Mouse (Mus musculus) CH12.LX (cell line): ENCODE data around the gene Brd2. TPM values are rescaled to one million over a fixed set of nuclear protein-coding genes. Genes with fewer than 3 reads are reported as not detected.

Experiments
- DNase-seq: peaks from one replicate; pipeline ENCODE4 v3.0.0-alpha.2; 2013; ENCODE audit errors: extremely low read depth
- H3K27ac ChIP-seq: 2 replicates; pipeline ENCODE4 v1.5.1; 2012; ENCODE audit warnings: low read depth, mild to moderate bottlenecking, control low read depth, moderate library complexity; ENCODE audit not compliant: insufficient read depth
- H3K27me3 ChIP-seq: replicated peaks from 2 replicates; pipeline ENCODE3; 2012; ENCODE audit warnings: inconsistent platforms
- H3K36me3 ChIP-seq, 2 experiments: replicated peaks in 1 of 2; 2 replicates each; pipeline versions ENCODE3 to v1.6.1; 2012; ENCODE audit warnings: inconsistent platforms in 1 of 2, low read length in 1 of 2, mild to moderate bottlenecking in 1 of 2, mixed read lengths in 1 of 2, moderate library complexity in 1 of 2; ENCODE audit not compliant: control insufficient read depth in 1 of 2, insufficient read depth in 1 of 2
- H3K4me1 ChIP-seq, 2 experiments: 2 replicates each; pipeline ENCODE4 v1.6.1; 2012; ENCODE audit warnings: inconsistent platforms in 1 of 2, moderate library complexity in 1 of 2; ENCODE audit not compliant: insufficient read depth in 2 of 2, control insufficient read depth in 1 of 2
- H3K4me2 ChIP-seq: 2 replicates; pipeline ENCODE4 v1.6.1; 2012; ENCODE audit warnings: low read depth, mild to moderate bottlenecking, control low read depth; ENCODE audit not compliant: poor library complexity, insufficient read depth, severe bottlenecking
- H3K4me3 ChIP-seq, 3 experiments: fragments of 150-350 bp in 1 of 3; sonication (generic) in 1 of 3; replicated peaks in 1 of 3; 2 replicates each; pipeline versions ENCODE3 to v1.5.1; 2011 to 2012; ENCODE audit warnings: low read depth in 2 of 3, low read length in 2 of 3, mild to moderate bottlenecking in 2 of 3, moderate library complexity in 2 of 3, control low read depth in 1 of 3, improper control_type of control experiment in 1 of 3, inconsistent platforms in 1 of 3, mixed read lengths in 1 of 3; ENCODE audit not compliant: poor library complexity in 1 of 3
- H3K79me2 ChIP-seq: replicated peaks from 2 replicates; pipeline ENCODE4 v1.6.1; 2012; ENCODE audit warnings: mild to moderate bottlenecking, moderate library complexity; ENCODE audit not compliant: control insufficient read depth, poor library complexity, insufficient read depth, severe bottlenecking; ENCODE audit errors: extremely low read depth
- H3K9ac ChIP-seq: 2 replicates; pipeline ENCODE4 v1.6.1; 2012; ENCODE audit warnings: low read depth, mild to moderate bottlenecking, control low read depth, moderate library complexity; ENCODE audit not compliant: insufficient read depth
- H3K9me3 ChIP-seq: replicated peaks from 2 replicates; pipeline ENCODE3; 2012; ENCODE audit warnings: low read length, inconsistent platforms, mixed read lengths
- BHLHE40 ChIP-seq: IDR thresholded peaks from 2 replicates; pipeline ENCODE4 v1.6.1; 2011; ENCODE audit warnings: mild to moderate bottlenecking, low read depth, low read length, improper control_type of control experiment
- CHD1 ChIP-seq: IDR thresholded peaks from 2 replicates; pipeline ENCODE4 v1.6.1; 2012; ENCODE audit warnings: low read depth, low read length, improper control_type of control experiment, inconsistent platforms
- CHD2 ChIP-seq: IDR thresholded peaks from 2 replicates; pipeline ENCODE4 v1.6.1; 2011; ENCODE audit warnings: low read length, improper control_type of control experiment
- CTCF ChIP-seq, 2 experiments: IDR thresholded peaks in 1 of 2; conservative IDR thresholded peaks in 1 of 2; 2 replicates each; pipeline ENCODE4 v1.5.1; 2011 to 2012; ENCODE audit warnings: low read depth in 2 of 2, low read length in 2 of 2, improper control_type of control experiment in 1 of 2, inconsistent platforms in 1 of 2, mild to moderate bottlenecking in 1 of 2, moderate library complexity in 1 of 2
- E2F4 ChIP-seq: IDR thresholded peaks from 2 replicates; pipeline ENCODE4 v1.6.1; 2011; ENCODE audit warnings: low read depth, low read length, improper control_type of control experiment; ENCODE audit not compliant: insufficient replicate concordance
- ELF1 ChIP-seq: IDR thresholded peaks from 2 replicates; pipeline ENCODE4 v1.6.1; 2014; ENCODE audit warnings: low read depth, mild to moderate bottlenecking, inconsistent platforms, low read length, improper control_type of control experiment
- EP300 ChIP-seq: IDR thresholded peaks from 2 replicates; pipeline ENCODE4 v1.6.1; 2011; ENCODE audit warnings: low read length, improper control_type of control experiment
- ETS1 ChIP-seq: conservative IDR thresholded peaks from 2 replicates; pipeline ENCODE4 v1.6.1; 2012; ENCODE audit warnings: low read depth, mild to moderate bottlenecking, inconsistent platforms, low read length, improper control_type of control experiment, moderate library complexity
- GABPA ChIP-seq: IDR thresholded peaks from 2 replicates; pipeline ENCODE4 v1.6.1; 2012; ENCODE audit warnings: low read depth, low read length, improper control_type of control experiment, inconsistent platforms; ENCODE audit not compliant: insufficient replicate concordance
- HCFC1 ChIP-seq: IDR thresholded peaks from 2 replicates; pipeline ENCODE4 v1.6.1; 2012; ENCODE audit warnings: low read depth, mild to moderate bottlenecking, inconsistent platforms, low read length, improper control_type of control experiment
- IRF4 ChIP-seq: IDR thresholded peaks from 2 replicates; pipeline ENCODE4 v1.6.1; 2014; ENCODE audit warnings: low read depth, mild to moderate bottlenecking, inconsistent platforms, low read length, improper control_type of control experiment
- JUN ChIP-seq: IDR thresholded peaks from 2 replicates; pipeline ENCODE4 v1.6.1; 2011; ENCODE audit warnings: low read depth, mild to moderate bottlenecking, low read length, improper control_type of control experiment, moderate library complexity; ENCODE audit not compliant: insufficient read depth
- JUND ChIP-seq: conservative IDR thresholded peaks from 2 replicates; pipeline ENCODE4 v1.6.1; 2011; ENCODE audit warnings: low read depth, low read length, improper control_type of control experiment
- KAT2A ChIP-seq: IDR thresholded peaks from 2 replicates; pipeline ENCODE4 v1.6.1; 2012; ENCODE audit warnings: low read length, improper control_type of control experiment, inconsistent platforms; ENCODE audit not compliant: insufficient replicate concordance
- MAFK ChIP-seq: IDR thresholded peaks from 2 replicates; pipeline ENCODE4 v1.6.1; 2011; ENCODE audit warnings: low read length, improper control_type of control experiment; ENCODE audit not compliant: insufficient replicate concordance
- MAX ChIP-seq: IDR thresholded peaks from 2 replicates; pipeline ENCODE4 v1.6.1; 2011; ENCODE audit warnings: low read length, improper control_type of control experiment
- MAZ ChIP-seq: IDR thresholded peaks from 2 replicates; pipeline ENCODE4 v1.6.1; 2012; ENCODE audit warnings: low read depth, mild to moderate bottlenecking, inconsistent platforms, low read length, improper control_type of control experiment, moderate library complexity
- MEF2A ChIP-seq: IDR thresholded peaks from 2 replicates; pipeline ENCODE4 v1.6.1; 2014; ENCODE audit warnings: low read depth, mild to moderate bottlenecking, inconsistent platforms, low read length, improper control_type of control experiment, borderline replicate concordance
- MXI1 ChIP-seq: IDR thresholded peaks from 2 replicates; pipeline ENCODE4 v1.6.1; 2011; ENCODE audit warnings: mild to moderate bottlenecking, low read depth, low read length, improper control_type of control experiment
- MYC ChIP-seq: IDR thresholded peaks from 2 replicates; pipeline ENCODE4 v1.6.1; 2011; ENCODE audit warnings: low read depth, mild to moderate bottlenecking, improper control_type of control experiment, low read length
- NELFE ChIP-seq: IDR thresholded peaks from 2 replicates; pipeline ENCODE4 v1.6.1; 2011; ENCODE audit warnings: low read depth, low read length, improper control_type of control experiment
- NRF1 ChIP-seq: IDR thresholded peaks from 2 replicates; pipeline ENCODE4 v1.6.1; 2014; ENCODE audit warnings: low read depth, mild to moderate bottlenecking, inconsistent platforms, low read length, improper control_type of control experiment, moderate library complexity
- PAX5 ChIP-seq: IDR thresholded peaks from 2 replicates; pipeline ENCODE4 v1.6.1; 2012; ENCODE audit warnings: low read length, inconsistent platforms, mixed read lengths
- POLR2A ChIP-seq: IDR thresholded peaks from 2 replicates; pipeline ENCODE4 v1.6.1; 2011; ENCODE audit warnings: low read depth, mild to moderate bottlenecking, improper control_type of control experiment, low read length
- POLR2AphosphoS2 ChIP-seq: IDR thresholded peaks from 2 replicates; pipeline ENCODE4 v1.6.1; 2011; ENCODE audit warnings: low read depth, low read length, improper control_type of control experiment
- RAD21 ChIP-seq: IDR thresholded peaks from 2 replicates; pipeline ENCODE4 v1.6.1; 2011; ENCODE audit warnings: low read depth, mild to moderate bottlenecking, low read length, improper control_type of control experiment, moderate library complexity
- RCOR1 ChIP-seq: conservative IDR thresholded peaks from 2 replicates; pipeline ENCODE4 v1.6.1; 2012; ENCODE audit warnings: low read depth, mild to moderate bottlenecking, inconsistent platforms, low read length, improper control_type of control experiment
- SIN3A ChIP-seq: IDR thresholded peaks from 2 replicates; pipeline ENCODE4 v1.6.1; 2012; ENCODE audit warnings: low read length, improper control_type of control experiment, inconsistent platforms
- SMC3 ChIP-seq: IDR thresholded peaks from 2 replicates; pipeline ENCODE4 v1.6.1; 2011; ENCODE audit warnings: low read depth, low read length, improper control_type of control experiment
- TBP ChIP-seq: conservative IDR thresholded peaks from 2 replicates; pipeline ENCODE4 v1.6.1; 2011; ENCODE audit warnings: low read depth, low read length, improper control_type of control experiment
- TCF12 ChIP-seq: IDR thresholded peaks from 2 replicates; pipeline ENCODE4 v1.6.1; 2014; ENCODE audit warnings: low read depth, mild to moderate bottlenecking, inconsistent platforms, low read length, improper control_type of control experiment
- UBTF ChIP-seq: IDR thresholded peaks from 2 replicates; pipeline ENCODE4 v1.6.1; 2012; ENCODE audit warnings: low read depth, mild to moderate bottlenecking, inconsistent platforms, low read length, improper control_type of control experiment, moderate library complexity
- USF1 ChIP-seq: IDR thresholded peaks from 2 replicates; pipeline ENCODE4 v1.6.1; 2014; ENCODE audit warnings: low read depth, mild to moderate bottlenecking, inconsistent platforms, low read length, improper control_type of control experiment
- USF2 ChIP-seq: conservative IDR thresholded peaks from 2 replicates; pipeline ENCODE4 v1.6.1; 2011; ENCODE audit warnings: low read depth, low read length, improper control_type of control experiment
- ZC3H11A ChIP-seq: IDR thresholded peaks from 2 replicates; pipeline ENCODE4 v1.6.1; 2012; ENCODE audit warnings: low read depth, mild to moderate bottlenecking, inconsistent platforms, low read length, improper control_type of control experiment
- ZKSCAN1 ChIP-seq: IDR thresholded peaks from 2 replicates; pipeline ENCODE4 v1.6.1; 2012; ENCODE audit warnings: low read depth, inconsistent platforms, low read length, improper control_type of control experiment, borderline replicate concordance
- ZMIZ1 ChIP-seq: IDR thresholded peaks from 2 replicates; pipeline ENCODE4 v1.6.1; 2012; ENCODE audit warnings: low read depth, mild to moderate bottlenecking, inconsistent platforms, low read length, improper control_type of control experiment
- ZNF384 ChIP-seq: IDR thresholded peaks from 2 replicates; pipeline ENCODE4 v1.6.1; 2012; ENCODE audit warnings: low read depth, low read length, improper control_type of control experiment, inconsistent platforms
- dilution Hi-C: fragments of 300-500 bp; cut with MboI; formaldehyde crosslinking; loops from 2 replicates; pipeline ENCODE4 v1.14.3; 2020; ENCODE audit warnings: low sequenced_read_pairs; ENCODE audit not compliant: extremely low pct_unique_long_range_greater_than_20kb, extremely low pct_ligation_motif_present
- in situ Hi-C: fragments of 300-500 bp; cut with MboI; formaldehyde crosslinking; loops from 3 replicates; pipeline ENCODE4 v1.14.3; 2019; ENCODE audit warnings: low sequenced_read_pairs, low pct_ligation_motif_present, low pct_unique_long_range_greater_than_20kb, mixed read lengths
- polyA plus RNA-seq: library from polyadenylated mRNA; unstranded; fragments of >175 nt; gene quantifications from 2 replicates; pipeline ENCODE4 v1.2.1, GENCODE M21; 2012; ENCODE audit warnings: low read depth; ENCODE audit not compliant: insufficient read length
- total RNA-seq, 2 experiments: library from RNA; depleted of rRNA; stranded (reverse); fragments of 300-350 nt in 1 of 2; fragments of >200 nt in 1 of 2; gene quantifications; 2 replicates each; pipeline ENCODE4 v1.2.3; 2012 to 2014

The Brd2 gene
- total and polyA plus RNA-seq, 3 experiments: 101 to 247 (median 141) TPM

- TF ChIP-seq SMC3 (0 out of 2 replicates have a peak, but pooled peaks have one; percentile 9), ZMIZ1 (peak; percentile 53; the same call in 1 of the 2 replicates), NELFE (0 out of 2 replicates have a peak, but pooled peaks have one; percentile 10), MEF2A (0 out of 2 replicates have a peak, but pooled peaks have one; percentile 2), SIN3A (peak; percentile 31; the same call in 1 of the 2 replicates), GABPA (peak; percentile 64), ZKSCAN1 (no peak), USF1 (no peak), CTCF (conservative IDR thresholded peaks at IDR 0.05 in 1 of 2, IDR thresholded peaks at IDR 0.05 in 1 of 2; ENCODE audit: low read depth in 2 of 2, low read length in 2 of 2) (peak in 1 of 2 experiments; percentile 21; a peak in 1 of 4 replicates), HCFC1 (no peak; the same call in 1 of the 2 replicates), CHD2 (no peak), E2F4 (no peak), ELF1 (no peak; the same call in 1 of the 2 replicates), POLR2AphosphoS2 (peak; percentile 89), RCOR1 (0 out of 2 replicates have a peak, but pooled peaks have one; percentile 39), BHLHE40 (0 out of 2 replicates have a peak, but pooled peaks have one; percentile 19), JUN (no peak), CHD1 (peak; percentile 97), MAX (no peak; the same call in 1 of the 2 replicates), NRF1 (peak; percentile 53), UBTF (0 out of 2 replicates have a peak, but pooled peaks have one; percentile 22), MAZ (peak; percentile 87; the same call in 1 of the 2 replicates), MYC (no peak), PAX5 (no peak), POLR2A (peak; percentile 23), IRF4 (peak; percentile 14; the same call in 1 of the 2 replicates), MAFK (peak; percentile 95), USF2 (no peak), KAT2A (peak; percentile 67; the same call in 1 of the 2 replicates), EP300 (no peak), RAD21 (no peak), JUND (no peak), ETS1 (no peak; the same call in 1 of the 2 replicates), MXI1 (no peak), TCF12 (peak; percentile 78), TBP (no peak), ZC3H11A (no peak), ZNF384 (no peak)
- H3K4me3 ChIP-seq: peak overlapping the region; percentile 88 to 100 (median 93)
- peak overlapping the region; percentile 99 for H3K9ac ChIP-seq
- dilution Hi-C loops (no loop called here), in situ Hi-C loops (no loop called here)
- H3K4me1 ChIP-seq: peaks cover 3 to 27% of the 10 kb centered on the region in 2 experiments
- H3K79me2 ChIP-seq: peaks cover 44% of the 10 kb centered on the region
- H3K27me3 ChIP-seq: no peaks in the 10 kb centered on the region
- no peaks in the 10 kb centered on the region for H3K9me3 ChIP-seq
- no peak overlapping the region; the same call in 1 of the 2 replicates for H3K4me2 ChIP-seq
- peak; percentile 79 for DNase-seq
- peaks cover 29 to 39% of the 10 kb centered on the region in 2 experiments for H3K36me3 ChIP-seq
- peak overlapping the region; percentile 98 for H3K27ac ChIP-seq
These were observed 1.6 kb downstream of the Brd2 start for GRCm38 (mm10) chr17:34120814-34121171.
